Mouse (Mus musculus) hindbrain, embryonic 16.5 days (tissue): ENCODE measurements around the gene Tpcn1. TPM values are rescaled to one million over a fixed set of nuclear protein-coding genes. Genes with fewer than 3 reads are reported as not detected.
A peak's percentile ranks its signal among the peaks of the same experiment; 100 is the strongest.

Experiments
- ATAC-seq: fragments of 200-750 bp; cut with Nextera tagmentation; 2 replicates; pipeline ENCODE4 v1.8.0; 2017; ENCODE audit warnings: moderate TSS enrichment, moderate library complexity
- H3K27ac ChIP-seq: fragments of 300-500 bp; sonication (generic); 2 replicates; pipeline ENCODE4 v1.5.1; 2014; ENCODE audit warnings: low read depth, mild to moderate bottlenecking, control low read depth, low read length, moderate library complexity
- H3K27me3 ChIP-seq: fragments of 300-500 bp; sonication (generic); replicated peaks from 2 replicates; pipeline ENCODE4 v1.6.1; 2014; ENCODE audit warnings: low read length; ENCODE audit not compliant: control insufficient read depth, insufficient read depth
- H3K36me3 ChIP-seq: fragments of 300-500 bp; sonication (generic); 2 replicates; pipeline ENCODE4 v1.6.1; 2014; ENCODE audit warnings: mild to moderate bottlenecking, low read length, moderate library complexity, mixed read lengths; ENCODE audit not compliant: control insufficient read depth, insufficient read depth
- H3K4me1 ChIP-seq: fragments of 300-500 bp; sonication (generic); 2 replicates; pipeline ENCODE4 v1.6.1; 2014; ENCODE audit warnings: low read depth, low read length; ENCODE audit not compliant: control insufficient read depth, insufficient read depth
- H3K4me2 ChIP-seq: fragments of 300-500 bp; sonication (generic); 2 replicates; pipeline ENCODE4 v1.6.1; 2014; ENCODE audit warnings: mild to moderate bottlenecking, low read length, control low read depth, moderate library complexity
- H3K4me3 ChIP-seq: fragments of 300-500 bp; sonication (generic); 2 replicates; pipeline ENCODE4 v1.5.1; 2014; ENCODE audit warnings: mild to moderate bottlenecking, low read length, control low read depth, moderate library complexity
- H3K9ac ChIP-seq: fragments of 300-500 bp; sonication (generic); 2 replicates; pipeline ENCODE4 v1.6.1; 2014; ENCODE audit warnings: low read depth, mild to moderate bottlenecking, control low read depth, low read length, moderate library complexity
- H3K9me3 ChIP-seq: fragments of 300-500 bp; sonication (generic); 2 replicates; pipeline ENCODE4 v1.6.1; 2014; ENCODE audit warnings: mild to moderate bottlenecking, low read length, moderate library complexity; ENCODE audit not compliant: control insufficient read depth
- WGBS: fragments of 180-500 bp; shearing (Covaris S2); extraction: QIAGEN DNeasy Blood & Tissue Kit; methylation state at CpG from one replicate; pipeline ENCODE4 v1.1.7; 2014; 5-methylcytosine and 5-hydroxymethylcytosine counted together
- polyA plus RNA-seq: library from polyadenylated mRNA; unstranded; fragments of >200 nt; fragmentation: Nextera tagmentation; extraction: Ambion mirVana; gene quantifications from 2 replicates; pipeline ENCODE4 v1.2.1, GENCODE M21; 2015

Tpcn1 gene
- polyA plus RNA-seq, 1 experiment from 2014 or later: 15.1 TPM

- no peak overlapping the region for H3K9ac ChIP-seq
- WGBS: 82% methylated on average over 10 of the region's 10 CpGs
- no peaks in the 10 kb centered on the region for H3K9me3 ChIP-seq
- H3K27ac ChIP-seq: no peak overlapping the region
- H3K36me3 ChIP-seq: peaks cover 47% of the 10 kb centered on the region
- H3K4me3 ChIP-seq: no peak overlapping the region
- H3K4me1 ChIP-seq: no peaks in the 10 kb centered on the region
- H3K4me2 ChIP-seq: no peak overlapping the region
- ATAC-seq: no peak
- no peaks in the 10 kb centered on the region for H3K27me3 ChIP-seq
Measured at GRCm38 (mm10) chr5:120624427-120624826, 36.0 kb upstream of the Tpcn1 start.

DNA sequence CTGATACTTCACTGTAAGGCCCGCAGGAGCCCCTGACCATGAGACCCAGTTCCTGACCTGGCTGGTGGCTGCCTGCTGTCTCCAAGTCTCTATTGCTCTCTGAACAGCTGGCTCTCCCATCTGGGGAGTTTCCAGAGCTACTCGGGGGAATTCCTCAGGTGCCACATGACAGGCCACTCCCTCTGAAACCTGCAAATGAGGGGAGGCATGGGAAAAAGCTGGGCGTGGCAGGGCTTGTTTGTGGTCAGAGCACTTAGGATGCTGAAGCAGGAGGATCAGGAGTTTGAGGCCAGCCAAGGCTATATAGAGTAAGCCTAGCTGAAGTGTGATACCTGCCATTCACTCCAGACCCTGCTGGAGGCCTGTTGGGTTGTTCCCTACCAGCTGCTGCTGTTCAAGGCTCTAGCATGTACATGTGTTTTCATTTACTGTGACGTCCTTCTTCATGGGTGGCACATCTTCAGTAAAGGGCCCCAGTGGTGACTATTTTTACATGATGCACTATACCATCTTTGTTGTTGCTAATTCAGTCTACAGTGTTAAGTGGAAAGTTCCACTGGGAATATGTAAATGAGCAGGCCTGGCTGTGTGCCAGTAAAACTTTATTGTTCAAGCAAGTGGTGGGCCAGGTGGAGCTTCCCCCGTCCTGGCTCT is 33.9 kb upstream of the Tpcn1 start:
- no peaks in the 10 kb centered on the region for H3K27me3 ChIP-seq
- no peaks in the 10 kb centered on the region for H3K9me3 ChIP-seq
- peaks cover 60% of the 10 kb centered on the region for H3K36me3 ChIP-seq
- 0 out of 2 replicates have a peak overlapping the region, but pooled peaks have one; percentile 17 for H3K27ac ChIP-seq
- no peaks in the 10 kb centered on the region for H3K4me1 ChIP-seq
- no peak overlapping the region for H3K4me2 ChIP-seq
- 71% methylated on average over 5 of the region's 5 CpGs for WGBS
- 0 out of 2 replicates have a peak overlapping the region, but pooled peaks have one; percentile 9 for H3K9ac ChIP-seq
- no peak for ATAC-seq
- no peak overlapping the region for H3K4me3 ChIP-seq

- Histone ChIP-seq H3K27me3 (no peaks in the 10 kb centered on the region), H3K36me3 (peaks cover 61% of the 10 kb centered on the region), H3K9me3 (no peaks in the 10 kb centered on the region), H3K27ac (0 out of 2 replicates have a peak overlapping the region, but pooled peaks have one; percentile 17), H3K4me3 (no peak overlapping the region), H3K9ac (no peak overlapping the region), H3K4me1 (no peaks in the 10 kb centered on the region), H3K4me2 (no peak overlapping the region)
- WGBS: 87% methylated on average over 10 of the region's 10 CpGs
- ATAC-seq: no peak
Measured at GRCm38 (mm10) chr5:120621846-120622197, 33.3 kb upstream of the Tpcn1 start.

GRCm38 (mm10) chr5:120621078-120621765 is 32.7 kb upstream of the Tpcn1 start:
- no peak overlapping the region for H3K27ac ChIP-seq
- H3K4me2 ChIP-seq: no peak overlapping the region
- H3K4me3 ChIP-seq: no peak overlapping the region
- H3K36me3 ChIP-seq: peaks cover 55% of the 10 kb centered on the region
- no peaks in the 10 kb centered on the region for H3K9me3 ChIP-seq
- H3K4me1 ChIP-seq: no peaks in the 10 kb centered on the region
- no peaks in the 10 kb centered on the region for H3K27me3 ChIP-seq
- H3K9ac ChIP-seq: no peak overlapping the region
- WGBS: 90% methylated on average over 23 of the region's 23 CpGs
- no peak for ATAC-seq

- no peak overlapping the region for H3K27ac ChIP-seq
- H3K9ac ChIP-seq: no peak overlapping the region
- H3K36me3 ChIP-seq: peaks cover 51% of the 10 kb centered on the region
- no peaks in the 10 kb centered on the region for H3K4me1 ChIP-seq
- H3K27me3 ChIP-seq: no peaks in the 10 kb centered on the region
- no peak for ATAC-seq
- H3K4me2 ChIP-seq: no peak overlapping the region
- no peak overlapping the region for H3K4me3 ChIP-seq
- no peaks in the 10 kb centered on the region for H3K9me3 ChIP-seq
- WGBS: 71% methylated on average over 18 of the region's 18 CpGs
Measured at GRCm38 (mm10) chr5:120620375-120621077, 32.1 kb upstream of the Tpcn1 start.

DNA sequence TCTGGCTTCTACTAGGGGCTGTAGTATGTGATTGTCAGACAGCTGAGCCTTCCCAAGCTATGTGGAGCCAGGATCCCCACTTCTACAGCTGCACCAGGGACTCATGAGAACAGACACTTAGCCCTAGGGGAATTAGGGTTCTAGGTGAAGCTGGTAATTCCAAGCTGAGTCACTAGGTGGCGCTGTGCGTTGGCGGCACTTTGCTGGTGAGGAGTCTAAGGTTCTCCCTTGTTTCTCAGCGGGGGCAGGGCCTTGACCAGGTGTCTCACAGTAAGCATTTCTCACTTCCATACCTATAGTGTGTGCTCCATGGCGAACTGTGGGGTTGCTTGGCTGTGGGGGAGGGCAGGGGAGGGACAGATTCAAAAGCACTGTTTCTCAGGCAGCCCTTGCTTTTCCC is 30.7 kb upstream of the Tpcn1 start:
- Histone ChIP-seq H3K4me2 (no peak overlapping the region), H3K9ac (no peak overlapping the region), H3K27me3 (no peaks in the 10 kb centered on the region), H3K9me3 (no peaks in the 10 kb centered on the region), H3K4me3 (no peak overlapping the region), H3K36me3 (peaks cover 45% of the 10 kb centered on the region), H3K4me1 (peaks cover under 1% of the 10 kb centered on the region; the same call in 1 of the 2 replicates), H3K27ac (no peak overlapping the region)
- no peak for ATAC-seq
- 18% methylated on average over 5 of the region's 5 CpGs for WGBS

- Histone ChIP-seq H3K9me3 (no peaks in the 10 kb centered on the region), H3K4me1 (peaks cover 4% of the 10 kb centered on the region), H3K4me2 (no peak overlapping the region), H3K27me3 (no peaks in the 10 kb centered on the region), H3K36me3 (peaks cover 40% of the 10 kb centered on the region), H3K4me3 (no peak overlapping the region), H3K9ac (no peak overlapping the region), H3K27ac (no peak overlapping the region)
- no peak for ATAC-seq
- WGBS: 88% methylated on average over 12 of the region's 12 CpGs
Measured at GRCm38 (mm10) chr5:120618778-120619177, 30.3 kb upstream of the Tpcn1 start.

- Histone ChIP-seq H3K4me2 (no peak overlapping the region), H3K9ac (no peak overlapping the region), H3K27ac (no peak overlapping the region), H3K36me3 (peaks cover 28% of the 10 kb centered on the region), H3K27me3 (no peaks in the 10 kb centered on the region), H3K4me3 (no peak overlapping the region), H3K4me1 (peaks cover 13% of the 10 kb centered on the region), H3K9me3 (no peaks in the 10 kb centered on the region)
- no peak for ATAC-seq
- 95% methylated on average over 4 of the region's 4 CpGs for WGBS
Measured at GRCm38 (mm10) chr5:120615903-120616302, 27.4 kb upstream of the Tpcn1 start.
